8 mouse cellular contexts compared by ENCODE assay signal in genomic region chr14:33351019-33351418, GRCm38 (mm10).
A peak's percentile ranks its signal among the peaks of the same experiment; 100 is the strongest.
DNase-seq lines count a peak whose midpoint lies in the region; ATAC-seq and TF ChIP-seq lines count a peak whose summit lies in the region.

No protein-coding gene starts in this region.

- TF ChIP-seq EP300 in heart, adult 2 months (IDR thresholded peaks at IDR 0.05; ENCODE audit: insufficient read depth, low read depth, low read length), result no peak

- no peaks in the 10 kb centered on the region for H3K9me3 ChIP-seq in heart, embryonic 16.5 days (replicated peaks; ENCODE audit: control insufficient read depth, low read length)
- no peaks in the 10 kb centered on the region for H3K9me3 ChIP-seq in hindbrain, embryonic 11.5 days (ENCODE audit: control insufficient read depth, low read length)
- no peaks in the 10 kb centered on the region for H3K9me3 ChIP-seq in liver, embryonic 15.5 days (replicated peaks)
- H3K9me3 ChIP-seq in neural tube, embryonic 14.5 days (ENCODE audit: control insufficient read depth, low read length), result no peaks in the 10 kb centered on the region

- peak overlapping the region; percentile 56 for H3K9ac ChIP-seq in heart, embryonic 16.5 days (ENCODE audit: low read length)
- no peak overlapping the region for H3K9ac ChIP-seq in heart, adult 2 months (ENCODE audit: low read depth, low read length)
- 0 out of 2 replicates have a peak overlapping the region, but pooled peaks have one; percentile 31 for H3K9ac ChIP-seq in hindbrain, embryonic 11.5 days (ENCODE audit: low read depth, low read length)
- H3K9ac ChIP-seq in liver, embryonic 15.5 days, result no peak overlapping the region
- H3K9ac ChIP-seq in neural tube, embryonic 14.5 days (replicated peaks; ENCODE audit: low read depth, low read length), result peak overlapping the region; percentile 54

- H3K27ac ChIP-seq in heart, embryonic 16.5 days (ENCODE audit: low read length), result no peak overlapping the region
- no peak overlapping the region for H3K27ac ChIP-seq in heart, adult 2 months
- no peak overlapping the region for H3K27ac ChIP-seq in hindbrain, embryonic 11.5 days (ENCODE audit: low read depth, low read length)
- H3K27ac ChIP-seq in liver, embryonic 15.5 days (replicated peaks), result no peak overlapping the region
- no peak overlapping the region for H3K27ac ChIP-seq in neural tube, embryonic 14.5 days (ENCODE audit: low read depth, low read length)

- H3K4me2 ChIP-seq in heart, embryonic 16.5 days (ENCODE audit: low read depth, low read length), result peak overlapping the region; percentile 76
- H3K4me2 ChIP-seq in hindbrain, embryonic 11.5 days (replicated peaks; ENCODE audit: low read depth, low read length), result peak overlapping the region; percentile 81
- peak overlapping the region; percentile 58 for H3K4me2 ChIP-seq in liver, embryonic 15.5 days
- H3K4me2 ChIP-seq in neural tube, embryonic 14.5 days (ENCODE audit: low read depth, low read length), result peak overlapping the region; percentile 71

- peak overlapping the region; percentile 52 for H3K4me3 ChIP-seq in heart, embryonic 16.5 days (ENCODE audit: low read length)
- H3K4me3 ChIP-seq in heart, adult 2 months, result no peak overlapping the region
- H3K4me3 ChIP-seq in hindbrain, embryonic 11.5 days (ENCODE audit: low read depth, low read length), result peak overlapping the region; percentile 37
- H3K4me3 ChIP-seq in liver, embryonic 15.5 days (replicated peaks), result peak overlapping the region; percentile 35
- peak overlapping the region; percentile 38 for H3K4me3 ChIP-seq in neural tube, embryonic 14.5 days (ENCODE audit: low read depth, low read length)

- WGBS in heart, embryonic 16.5 days, result 1% methylated on average over 42 of the region's 42 CpGs
- WGBS in heart, adult 2 months, result 7% methylated on average over 42 of the region's 42 CpGs
- under 1% methylated on average over 36 of the region's 42 CpGs for WGBS in hindbrain, embryonic 11.5 days
- WGBS in liver, embryonic 15.5 days (ENCODE audit: insufficient replicate concordance), result 1% methylated on average over 39 of the region's 42 CpGs
- WGBS in neural tube, embryonic 14.5 days, result under 1% methylated on average over 23 of the region's 42 CpGs

- no peaks in the 10 kb centered on the region for H3K79me2 ChIP-seq in heart, adult 2 months (replicated peaks; ENCODE audit: control insufficient read depth, insufficient read depth, low read length)

- TF ChIP-seq CTCF in heart, adult 2 months (IDR thresholded peaks at IDR 0.05), result no peak

- ATAC-seq in heart, embryonic 16.5 days (replicated peaks; ENCODE audit: extremely low read depth, insufficient read depth, low FRiP score), result no peak
- 0 out of 2 replicates have a peak, but pooled peaks have one; percentile 35 for ATAC-seq in hindbrain, embryonic 11.5 days (ENCODE audit: low FRiP score)
- no peak for ATAC-seq in liver, embryonic 15.5 days (ENCODE audit: insufficient read depth)
- peak; percentile 41; the same call in 1 of the 2 replicates for ATAC-seq in neural tube, embryonic 14.5 days (ENCODE audit: low read depth)

- H3K36me3 ChIP-seq in heart, embryonic 16.5 days (ENCODE audit: control insufficient read depth, insufficient read depth), result no peaks in the 10 kb centered on the region
- no peaks in the 10 kb centered on the region for H3K36me3 ChIP-seq in heart, adult 2 months (ENCODE audit: control insufficient read depth, insufficient read depth, low read length)
- H3K36me3 ChIP-seq in hindbrain, embryonic 11.5 days (ENCODE audit: control insufficient read depth, insufficient read depth, low read length), result no peaks in the 10 kb centered on the region
- H3K36me3 ChIP-seq in liver, embryonic 15.5 days (replicated peaks), result no peaks in the 10 kb centered on the region
- no peaks in the 10 kb centered on the region for H3K36me3 ChIP-seq in neural tube, embryonic 14.5 days (ENCODE audit: control insufficient read depth, insufficient read depth, low read length)

- H3K27me3 ChIP-seq in heart, embryonic 16.5 days (ENCODE audit: control insufficient read depth, insufficient read depth, low read length), result peaks cover 48% of the 10 kb centered on the region
- H3K27me3 ChIP-seq in heart, adult 2 months (ENCODE audit: control insufficient read depth, insufficient read depth, low read length), result no peaks in the 10 kb centered on the region
- H3K27me3 ChIP-seq in hindbrain, embryonic 11.5 days (ENCODE audit: control insufficient read depth, insufficient read depth, low read length), result peaks cover 29% of the 10 kb centered on the region
- peaks cover 51% of the 10 kb centered on the region for H3K27me3 ChIP-seq in liver, embryonic 15.5 days
- H3K27me3 ChIP-seq in neural tube, embryonic 14.5 days (ENCODE audit: control insufficient read depth, insufficient read depth, low read length), result peaks cover 28% of the 10 kb centered on the region

- no peak for TF ChIP-seq POLR2A in heart, adult 2 months (IDR thresholded peaks at IDR 0.05; ENCODE audit: insufficient read depth, low read depth, low read length)

- DNase-seq in heart, adult 2 months, result no peak
- peak; percentile 47 for DNase-seq in hindbrain, embryonic 11.5 days (ENCODE audit: low spot score)
- no peak for DNase-seq in layer of hippocampus, postnatal 10 days (ENCODE audit: low spot score in 2 of 2)
- DNase-seq in left cerebral cortex, postnatal 4 days, result no peak
- DNase-seq in layer of hippocampus, adult 11-12 months (ENCODE audit: low spot score), result no peak

- intact Hi-C loops in heart, adult 2 months (cut with DNase I), result no loop called here
- intact Hi-C loops in left cerebral cortex, postnatal 4 days (cut with DNase I), result no loop called here

- peaks cover 15% of the 10 kb centered on the region for H3K4me1 ChIP-seq in heart, embryonic 16.5 days (ENCODE audit: control insufficient read depth, insufficient read depth, low read length)
- H3K4me1 ChIP-seq in heart, adult 2 months (ENCODE audit: control insufficient read depth, insufficient read depth, low read length), result peaks cover 3% of the 10 kb centered on the region
- peaks cover 5% of the 10 kb centered on the region; the same call in 1 of the 2 replicates for H3K4me1 ChIP-seq in hindbrain, embryonic 11.5 days (replicated peaks; ENCODE audit: control insufficient read depth, insufficient read depth, low read length)
- H3K4me1 ChIP-seq in liver, embryonic 15.5 days (replicated peaks), result peaks cover 3% of the 10 kb centered on the region; the same call in 1 of the 2 replicates
- no peaks in the 10 kb centered on the region for H3K4me1 ChIP-seq in neural tube, embryonic 14.5 days (ENCODE audit: control insufficient read depth, insufficient read depth, low read length)

Comparison
In these comparisons a context has a peak if more than half of its experiments do, and no peak if none do; other contexts are left out.
1. H3K9ac ChIP-seq: peak in heart, embryonic 16.5 days (single experiment), hindbrain, embryonic 11.5 days (single experiment) and neural tube, embryonic 14.5 days (single experiment); none in heart, adult 2 months (single experiment) and liver, embryonic 15.5 days (single experiment).
2. ATAC-seq: peak in hindbrain, embryonic 11.5 days (single experiment) and neural tube, embryonic 14.5 days (single experiment); none in heart, embryonic 16.5 days (single experiment) and liver, embryonic 15.5 days (single experiment).
3. Peak in every context shown above with its lines, with median percentiles within 50 percentile points of each other: H3K4me2 ChIP-seq.